In genomic region chr1:91211591-91212008, GRCm38 (mm10) we compare ENCODE assay signal across 9 mouse cellular contexts. TPM values are rescaled to one million over a fixed set of nuclear protein-coding genes. Genes with fewer than 3 reads are reported as not detected.
DNase-seq lines count a peak whose midpoint lies in the region; ATAC-seq lines count a peak whose summit lies in the region.
"Had no signal": no experiment of that assay in that cellular context is flagged by ENCODE, and none has a peak within 500 bp of the region (broad histone marks: within the 10 kb centered on the region; RNA-seq: fewer than 3 reads in every experiment).

No protein-coding gene starts in this region.

- no peaks in the 10 kb centered on the region for H3K36me3 ChIP-seq in hindbrain, embryonic 15.5 days
- no peaks in the 10 kb centered on the region for H3K36me3 ChIP-seq in hindbrain, embryonic 13.5 days
- no peaks in the 10 kb centered on the region for H3K36me3 ChIP-seq in lung, embryonic 16.5 days (ENCODE audit: control insufficient read depth, insufficient read depth, low read length)
- no peaks in the 10 kb centered on the region for H3K36me3 ChIP-seq in heart, embryonic 12.5 days
- H3K36me3 ChIP-seq in forebrain, embryonic 11.5 days (ENCODE audit: control insufficient read depth, insufficient read depth, low read length), result no peaks in the 10 kb centered on the region
- H3K36me3 ChIP-seq: liver, embryonic 15.5 days had no signal

- H3K4me3 ChIP-seq in hindbrain, embryonic 15.5 days, result no peak overlapping the region
- no peak overlapping the region for H3K4me3 ChIP-seq in hindbrain, embryonic 13.5 days
- no peak overlapping the region for H3K4me3 ChIP-seq in lung, embryonic 16.5 days (ENCODE audit: low read length)
- H3K4me3 ChIP-seq in heart, embryonic 12.5 days, result no peak overlapping the region
- no peak overlapping the region for H3K4me3 ChIP-seq in forebrain, embryonic 11.5 days (ENCODE audit: low read depth, low read length)
- H3K4me3 ChIP-seq: liver, embryonic 15.5 days had no signal

- H3K9ac ChIP-seq in hindbrain, embryonic 15.5 days, result no peak overlapping the region
- no peak overlapping the region for H3K9ac ChIP-seq in hindbrain, embryonic 13.5 days
- no peak overlapping the region for H3K9ac ChIP-seq in lung, embryonic 16.5 days (ENCODE audit: low read length)
- no peak overlapping the region for H3K9ac ChIP-seq in heart, embryonic 12.5 days
- H3K9ac ChIP-seq in forebrain, embryonic 11.5 days (ENCODE audit: low read length), result no peak overlapping the region
- H3K9ac ChIP-seq: liver, embryonic 15.5 days had no signal

- H3K4me1 ChIP-seq in hindbrain, embryonic 15.5 days (replicated peaks), result peaks cover 28% of the 10 kb centered on the region
- H3K4me1 ChIP-seq in hindbrain, embryonic 13.5 days (replicated peaks), result peaks cover 30% of the 10 kb centered on the region
- H3K4me1 ChIP-seq in lung, embryonic 16.5 days (replicated peaks; ENCODE audit: control insufficient read depth, insufficient read depth, low read length), result 0 out of 2 replicates have a peak, but pooled peaks cover 5% of the 10 kb centered on the region
- peaks cover 74% of the 10 kb centered on the region for H3K4me1 ChIP-seq in heart, embryonic 12.5 days (replicated peaks)
- H3K4me1 ChIP-seq in forebrain, embryonic 11.5 days (replicated peaks; ENCODE audit: control insufficient read depth, insufficient read depth, low read length), result no peaks in the 10 kb centered on the region

- H3K9me3 ChIP-seq in hindbrain, embryonic 15.5 days, result no peaks in the 10 kb centered on the region
- no peaks in the 10 kb centered on the region for H3K9me3 ChIP-seq in hindbrain, embryonic 13.5 days
- H3K9me3 ChIP-seq in lung, embryonic 16.5 days (ENCODE audit: control insufficient read depth, low read length), result no peaks in the 10 kb centered on the region
- H3K9me3 ChIP-seq in heart, embryonic 12.5 days (replicated peaks), result no peaks in the 10 kb centered on the region
- H3K9me3 ChIP-seq in forebrain, embryonic 11.5 days (ENCODE audit: control insufficient read depth, low read length), result no peaks in the 10 kb centered on the region
- H3K9me3 ChIP-seq: liver, embryonic 15.5 days had no signal

- no peaks in the 10 kb centered on the region for H3K27me3 ChIP-seq in hindbrain, embryonic 15.5 days
- no peaks in the 10 kb centered on the region for H3K27me3 ChIP-seq in hindbrain, embryonic 13.5 days
- no peaks in the 10 kb centered on the region for H3K27me3 ChIP-seq in lung, embryonic 16.5 days (ENCODE audit: control insufficient read depth, insufficient read depth, low read depth, low read length)
- no peaks in the 10 kb centered on the region for H3K27me3 ChIP-seq in heart, embryonic 12.5 days (replicated peaks)
- H3K27me3 ChIP-seq in forebrain, embryonic 11.5 days (ENCODE audit: control insufficient read depth, insufficient read depth, low read length), result no peaks in the 10 kb centered on the region
- H3K27me3 ChIP-seq: liver, embryonic 15.5 days had no signal

- ATAC-seq in hindbrain, embryonic 15.5 days (ENCODE audit: low FRiP score, low read depth), result peak; percentile 40; the same call in 1 of the 2 replicates
- no peak for ATAC-seq in hindbrain, embryonic 13.5 days (ENCODE audit: low FRiP score)
- peak; percentile 18; the same call in 1 of the 2 replicates for ATAC-seq in lung, embryonic 16.5 days (ENCODE audit: low read depth)
- ATAC-seq in heart, embryonic 12.5 days (ENCODE audit: insufficient number of reproducible peaks, low FRiP score), result peak; percentile 30; the same call in 1 of the 2 replicates
- no peak for ATAC-seq in forebrain, embryonic 11.5 days (replicated peaks; ENCODE audit: low FRiP score)

- 51% methylated on average over 7 of the region's 7 CpGs for WGBS in hindbrain, embryonic 15.5 days
- 75% methylated on average over 7 of the region's 7 CpGs for WGBS in hindbrain, embryonic 13.5 days
- 45% methylated on average over 7 of the region's 7 CpGs for WGBS in lung, embryonic 16.5 days
- 30% methylated on average over 7 of the region's 7 CpGs for WGBS in heart, embryonic 12.5 days
- WGBS in forebrain, embryonic 11.5 days, result 89% methylated on average over 7 of the region's 7 CpGs

- H3K4me2 ChIP-seq in hindbrain, embryonic 15.5 days, result no peak overlapping the region
- H3K4me2 ChIP-seq in hindbrain, embryonic 13.5 days, result no peak overlapping the region
- no peak overlapping the region for H3K4me2 ChIP-seq in lung, embryonic 16.5 days (ENCODE audit: low read depth, low read length)
- no peak overlapping the region for H3K4me2 ChIP-seq in heart, embryonic 12.5 days
- H3K4me2 ChIP-seq in forebrain, embryonic 11.5 days (ENCODE audit: low read depth, low read length, severe bottlenecking), result no peak overlapping the region
- H3K4me2 ChIP-seq: liver, embryonic 15.5 days had no signal

- no peak for DNase-seq in lung, postnatal 36 days
- peak; percentile 40 for DNase-seq in ovary, postnatal 36 days (ENCODE audit: low spot score)
- no peak for DNase-seq in forebrain, embryonic 11.5 days (ENCODE audit: low spot score)
- DNase-seq in gastrocnemius, postnatal 25 days, result no peak

- peak overlapping the region; percentile 88 for H3K27ac ChIP-seq in hindbrain, embryonic 15.5 days (replicated peaks)
- H3K27ac ChIP-seq in hindbrain, embryonic 13.5 days, result no peak overlapping the region
- no peak overlapping the region for H3K27ac ChIP-seq in lung, embryonic 16.5 days (ENCODE audit: low read length)
- H3K27ac ChIP-seq in heart, embryonic 12.5 days (ENCODE audit: poor library complexity, severe bottlenecking), result peak overlapping the region; percentile 82
- no peak overlapping the region for H3K27ac ChIP-seq in forebrain, embryonic 11.5 days (ENCODE audit: low read depth, low read length)
- H3K27ac ChIP-seq: liver, embryonic 15.5 days had no signal

RNA-seq across cellular contexts. Expression of gene Ramp1, which starts 32.0 kb away (rescaled TPM):
- polyA plus RNA-seq in hindbrain, embryonic 15.5 days (2015; fragmentation: Nextera tagmentation; extraction: Ambion mirVana), result 13.7 and 13.8 TPM in 2 replicates
- 3.2 and 3.3 TPM in 2 replicates for polyA plus RNA-seq in hindbrain, embryonic 13.5 days (2015; fragmentation: Nextera tagmentation; extraction: Ambion mirVana)
- polyA plus RNA-seq in lung, embryonic 16.5 days (2015; fragmentation: Nextera tagmentation; extraction: Ambion mirVana), result 8.6 and 9.4 TPM in 2 replicates
- 20.2 and 20.9 TPM in 2 replicates for polyA plus RNA-seq in heart, embryonic 12.5 days (2016; fragmentation: Nextera tagmentation; extraction: Ambion mirVana)
- polyA plus RNA-seq in forebrain, embryonic 11.5 days (2014; fragmentation: Nextera tagmentation; extraction: Ambion mirVana), result 0.12 and 0.41 TPM in 2 replicates
- 10 to 100 TPM; 23.9 to 32.4 TPM for total RNA-seq in gastrocnemius, postnatal 25 days (2021)

RNA-seq across cellular contexts. Expression of gene Ube2f, which starts 38.5 kb away (rescaled TPM):
- 56.4 and 59.4 TPM in 2 replicates for polyA plus RNA-seq in hindbrain, embryonic 15.5 days (2015; fragmentation: Nextera tagmentation; extraction: Ambion mirVana)
- polyA plus RNA-seq in hindbrain, embryonic 13.5 days (2015; fragmentation: Nextera tagmentation; extraction: Ambion mirVana), result 67.7 and 68.2 TPM in 2 replicates
- polyA plus RNA-seq in lung, embryonic 16.5 days (2015; fragmentation: Nextera tagmentation; extraction: Ambion mirVana), result 60.8 and 65.7 TPM in 2 replicates
- 65.2 and 66.5 TPM in 2 replicates for polyA plus RNA-seq in heart, embryonic 12.5 days (2016; fragmentation: Nextera tagmentation; extraction: Ambion mirVana)
- 78.9 and 84.7 TPM in 2 replicates for polyA plus RNA-seq in forebrain, embryonic 11.5 days (2014; fragmentation: Nextera tagmentation; extraction: Ambion mirVana)
- total RNA-seq in gastrocnemius, postnatal 25 days (2021), result 10 to 100 TPM; 58.9 to 66.0 TPM

Comparison
In these comparisons a context has a peak if more than half of its experiments do, and no peak if none do; other contexts are left out.
1. ATAC-seq: peak in hindbrain, embryonic 15.5 days (single experiment), lung, embryonic 16.5 days (single experiment) and heart, embryonic 12.5 days (single experiment); none in hindbrain, embryonic 13.5 days (single experiment) and forebrain, embryonic 11.5 days (single experiment).
2. H3K27ac ChIP-seq: peak in hindbrain, embryonic 15.5 days (single experiment) and heart, embryonic 12.5 days (single experiment); none in hindbrain, embryonic 13.5 days (single experiment), lung, embryonic 16.5 days (single experiment) and forebrain, embryonic 11.5 days (single experiment).